Mouse (Mus musculus) E14TG2a.4 (cell line): ENCODE measurements at regions not wholly inside any gene's neighbourhood (a gene's known extent, or its start where the extent isn't known, plus 50 kb on each side); places are given as distances from the start of the nearest gene placed in this dataset.

Experiments
- H3K27me3 ChIP-seq: 2 replicates; pipeline ENCODE4 v1.6.1; 2014; ENCODE audit warnings: low read length, control low read depth; ENCODE audit not compliant: insufficient read depth
- H3K36me3 ChIP-seq: 2 replicates; pipeline ENCODE4 v1.6.1; 2014; ENCODE audit warnings: low read length, control low read depth; ENCODE audit not compliant: insufficient read depth
- H3K4me1 ChIP-seq: replicated peaks from 2 replicates; pipeline ENCODE4 v1.6.1; 2014; ENCODE audit warnings: low read depth, low read length, control low read depth
- H3K4me3 ChIP-seq: replicated peaks from 2 replicates; pipeline ENCODE4 v1.5.1; 2014; ENCODE audit warnings: mild to moderate bottlenecking, low read length
- H3K9me3 ChIP-seq: 2 replicates; pipeline ENCODE4 v1.6.1; 2014; ENCODE audit warnings: low read length, control low read depth
- CTCF ChIP-seq: conservative IDR thresholded peaks from 2 replicates; pipeline ENCODE4 v1.5.1; 2014; ENCODE audit warnings: low read length
- NANOG ChIP-seq: IDR thresholded peaks from 2 replicates; pipeline ENCODE4 v1.6.1; 2014; ENCODE audit warnings: borderline replicate concordance, low read length, mixed read lengths
- POU5F1 ChIP-seq: IDR thresholded peaks from 2 replicates; pipeline ENCODE4 v1.6.1; 2014; ENCODE audit warnings: low read length, borderline replicate concordance

GRCm38 (mm10) chr5:64605991-64606390 lies 197.2 kb upstream of the Klf3 start:
- no peaks in the 10 kb centered on the region for H3K36me3 ChIP-seq
- no peaks in the 10 kb centered on the region for H3K27me3 ChIP-seq
- no peak overlapping the region for H3K4me3 ChIP-seq
- TF ChIP-seq NANOG, result no peak
- TF ChIP-seq CTCF, result no peak
- no peak for TF ChIP-seq POU5F1
- peaks cover 18% of the 10 kb centered on the region for H3K9me3 ChIP-seq
- H3K4me1 ChIP-seq, result peaks cover 29% of the 10 kb centered on the region

- Histone ChIP-seq H3K4me1 (peaks cover 40% of the 10 kb centered on the region), H3K36me3 (no peaks in the 10 kb centered on the region), H3K4me3 (no peak overlapping the region), H3K27me3 (no peaks in the 10 kb centered on the region), H3K9me3 (peaks cover 11% of the 10 kb centered on the region)
- TF ChIP-seq CTCF, result no peak
- no peak for TF ChIP-seq NANOG
- no peak for TF ChIP-seq POU5F1
Observed at GRCm38 (mm10) chr5:64609378-64610087, 193.7 kb upstream of the Klf3 start.

DNA sequence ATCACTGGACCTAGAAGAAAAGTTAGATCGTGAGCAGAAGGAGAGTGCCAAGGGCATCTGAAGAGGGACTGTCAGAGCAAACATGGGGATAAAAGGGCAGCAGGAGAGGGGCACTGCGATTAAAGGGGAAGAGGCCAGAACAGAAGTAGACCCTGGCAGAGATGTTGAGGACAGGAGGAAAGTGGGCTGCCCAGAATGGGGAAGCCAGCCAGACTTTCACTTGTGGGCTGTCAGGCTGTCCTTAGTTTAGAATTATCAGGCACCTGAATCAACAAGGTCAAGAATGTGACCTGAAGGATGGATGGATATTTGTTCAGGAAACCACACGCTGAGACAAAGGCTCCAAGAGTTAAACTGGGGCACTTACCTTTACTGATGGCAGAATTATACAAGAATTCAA lies 193.0 kb upstream of the Klf3 start:
- H3K36me3 ChIP-seq, result no peaks in the 10 kb centered on the region
- peaks cover 42% of the 10 kb centered on the region for H3K4me1 ChIP-seq
- H3K4me3 ChIP-seq, result no peak overlapping the region
- H3K9me3 ChIP-seq, result peaks cover 11% of the 10 kb centered on the region
- TF ChIP-seq CTCF (no peak), POU5F1 (no peak), NANOG (no peak)
- H3K27me3 ChIP-seq, result no peaks in the 10 kb centered on the region

- TF ChIP-seq NANOG, result no peak
- no peak for TF ChIP-seq POU5F1
- TF ChIP-seq CTCF, result no peak
Observed at GRCm38 (mm10) chr5:64610562-64611405, 192.4 kb upstream of the Klf3 start.

DNA sequence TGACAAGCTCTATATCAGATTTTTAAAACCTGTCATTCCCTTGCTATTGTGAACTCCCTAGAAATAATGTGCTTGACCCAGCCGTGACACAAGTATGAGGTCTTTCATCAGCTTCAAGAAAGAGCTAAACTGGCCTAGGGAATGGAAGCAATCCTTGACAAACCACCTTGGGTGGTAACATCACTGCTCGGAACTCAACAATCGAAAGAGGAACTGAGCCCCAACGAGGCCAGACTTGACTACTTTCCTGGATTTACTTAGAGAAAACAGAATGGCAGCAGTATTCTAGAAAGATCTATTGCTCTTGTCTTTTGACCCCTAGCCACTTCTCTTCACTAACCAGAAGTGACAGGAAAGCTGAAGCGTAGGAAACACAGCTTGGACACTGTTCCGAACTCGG lies 191.2 kb upstream of the Klf3 start:
- Histone ChIP-seq H3K4me1 (peaks cover 48% of the 10 kb centered on the region), H3K27me3 (no peaks in the 10 kb centered on the region), H3K36me3 (no peaks in the 10 kb centered on the region), H3K4me3 (no peak overlapping the region), H3K9me3 (peaks cover 11% of the 10 kb centered on the region)
- TF ChIP-seq NANOG (no peak), CTCF (no peak), POU5F1 (no peak)

More at GRCm38 (mm10) chr5:64610562-64611405, 192.4 kb upstream of the Klf3 start:
- Histone ChIP-seq H3K9me3 (peaks cover 11% of the 10 kb centered on the region), H3K4me1 (peaks cover 47% of the 10 kb centered on the region), H3K4me3 (peak overlapping the region; percentile 13), H3K36me3 (no peaks in the 10 kb centered on the region), H3K27me3 (no peaks in the 10 kb centered on the region)

DNA sequence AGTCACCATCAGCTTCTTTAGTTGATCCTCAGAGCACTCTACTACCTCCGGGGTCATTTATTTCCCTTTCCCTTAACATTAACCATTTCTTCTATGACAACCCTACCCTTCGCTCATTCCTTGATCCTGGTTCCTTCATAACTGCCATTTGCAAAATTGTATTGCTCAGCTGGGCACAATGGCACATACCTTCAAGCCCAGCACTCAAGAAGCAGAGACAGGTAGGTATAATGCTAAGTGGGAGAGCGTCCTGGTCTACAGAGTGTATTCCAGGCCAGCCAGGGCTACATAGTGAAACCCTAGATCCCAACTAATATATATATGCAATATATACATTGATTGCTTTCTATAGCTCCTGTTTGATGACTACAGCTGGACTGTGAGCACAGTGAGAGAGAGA lies 189.5 kb upstream of the Klf3 start:
- H3K36me3 ChIP-seq, result no peaks in the 10 kb centered on the region
- H3K4me3 ChIP-seq, result no peak overlapping the region
- TF ChIP-seq POU5F1, result no peak
- H3K27me3 ChIP-seq, result no peaks in the 10 kb centered on the region
- peaks cover 53% of the 10 kb centered on the region for H3K4me1 ChIP-seq
- H3K9me3 ChIP-seq, result peaks cover 9% of the 10 kb centered on the region

GRCm38 (mm10) chr5:64618126-64618525 lies 185.1 kb upstream of the Klf3 start:
- Histone ChIP-seq H3K9me3 (no peaks in the 10 kb centered on the region), H3K36me3 (no peaks in the 10 kb centered on the region), H3K27me3 (no peaks in the 10 kb centered on the region), H3K4me3 (no peak overlapping the region), H3K4me1 (peaks cover 43% of the 10 kb centered on the region)
- no peak for TF ChIP-seq CTCF
- no peak for TF ChIP-seq NANOG
- TF ChIP-seq POU5F1, result no peak

DNA sequence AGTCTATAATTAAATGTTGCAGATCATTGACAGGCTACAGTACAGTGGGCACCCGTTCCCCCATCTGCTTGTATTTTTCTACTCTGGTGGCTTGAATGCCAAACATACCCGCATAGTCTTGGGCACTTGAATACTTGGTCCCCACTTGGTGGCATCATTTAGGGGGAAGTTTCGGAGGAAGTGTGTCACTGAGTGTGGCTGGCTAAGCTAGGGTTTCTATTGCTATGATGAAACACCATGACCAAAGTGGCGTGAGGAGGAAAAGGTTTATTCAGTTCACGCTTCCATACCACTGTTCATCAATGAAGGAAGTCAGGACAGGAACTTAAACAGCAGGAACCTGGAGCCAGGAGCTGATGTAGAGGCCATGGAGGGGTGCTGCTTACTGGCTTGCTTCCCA lies 183.4 kb upstream of the Klf3 start:
- Histone ChIP-seq H3K9me3 (no peaks in the 10 kb centered on the region), H3K4me1 (peaks cover 57% of the 10 kb centered on the region)

More for the DNA sequence above, 183.4 kb upstream of the Klf3 start:
- H3K4me3 ChIP-seq, result no peak overlapping the region
- no peaks in the 10 kb centered on the region for H3K36me3 ChIP-seq
- 0 out of 2 replicates have a peak, but pooled peaks cover 2% of the 10 kb centered on the region for H3K27me3 ChIP-seq
- no peak for TF ChIP-seq NANOG
- no peak for TF ChIP-seq CTCF
- TF ChIP-seq POU5F1, result no peak
